Mouse (Mus musculus): Measurements from ENCODE around the gene Slc35f3.
"Not testable (repeated sequence)": the region's sequence is repeated elsewhere in the genome, so short reads cannot be mapped to it uniquely, and the experiment has no call there.

The Slc35f3 gene

GRCm38 (mm10) chr8:126404550-126404949 lies 106.2 kb downstream of the Slc35f3 start:
- DNase-seq (ENCODE audit: low read depth, low spot score): not testable (repeated sequence)

GRCm38 (mm10) chr8:126405030-126405429 lies 106.7 kb downstream of the Slc35f3 start:
- DNase-seq (ENCODE audit: low read depth, low spot score): no peak

- DNase-seq (ENCODE audit: low read depth, low spot score): no peak
These were observed 122.5 kb downstream of the Slc35f3 start for GRCm38 (mm10) chr8:126420834-126421233.

- peak; percentile 96 for DNase-seq (ENCODE audit: low read depth, low spot score)
These were observed 124.0 kb downstream of the Slc35f3 start, which contains the start of gene Coa6 for GRCm38 (mm10) chr8:126422174-126422919. Coa6 (plus strand) TSS chr8:126422515.

- DNase-seq (ENCODE audit: low read depth, low spot score): peak; percentile 16
These were observed 124.6 kb downstream of the Slc35f3 start for GRCm38 (mm10) chr8:126422920-126423300.

- DNase-seq (ENCODE audit: low read depth, low spot score): no peak
These were observed 125.8 kb downstream of the Slc35f3 start for GRCm38 (mm10) chr8:126424163-126424562.

GRCm38 (mm10) chr8:126424946-126425345 lies 126.6 kb downstream of the Slc35f3 start:
- no peak for DNase-seq (ENCODE audit: low read depth, low spot score)

GRCm38 (mm10) chr8:126429635-126430034 lies 131.3 kb downstream of the Slc35f3 start:
- DNase-seq (ENCODE audit: low read depth, low spot score): no peak

GRCm38 (mm10) chr8:126433827-126434226 lies 135.5 kb downstream of the Slc35f3 start:
- DNase-seq (ENCODE audit: low read depth, low spot score): no peak

- no peak for DNase-seq (ENCODE audit: low read depth, low spot score)
These were observed 140.6 kb downstream of the Slc35f3 start for GRCm38 (mm10) chr8:126438937-126439336.
